Mouse (Mus musculus) kidney, adult 8-10 months (tissue): ENCODE measurements at regions not wholly inside any gene's neighbourhood (a gene's known extent, or its start where the extent isn't known, plus 50 kb on each side); places are given as distances from the start of the nearest gene placed in this dataset.
A peak's percentile ranks its signal among the peaks of the same experiment; 100 is the strongest.

ENCODE experiments used
- DNase-seq, 2 experiments: peaks; one replicate each; pipeline ENCODE4 v3.0.0; 2022

DNA sequence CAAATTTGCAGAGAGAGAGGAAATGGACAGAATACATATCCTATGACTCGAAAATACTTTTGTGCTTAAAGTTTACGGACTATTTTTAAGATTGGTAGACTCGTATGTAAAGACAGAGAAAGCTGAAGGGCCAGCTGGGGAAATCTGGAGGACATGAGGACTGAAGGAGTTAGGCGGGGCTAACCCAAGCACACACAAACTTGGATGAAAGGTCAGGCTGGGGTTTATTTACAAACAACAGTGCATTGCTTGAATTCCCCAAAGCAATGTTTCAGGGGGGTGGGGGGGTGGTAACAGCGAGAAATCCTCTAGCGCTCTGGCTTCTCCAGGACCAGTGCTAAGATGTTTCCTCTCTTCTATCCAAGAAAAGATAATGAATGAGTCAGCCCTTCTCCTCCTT lies 68.3 kb downstream of the Ptger2 start:
- no peak for DNase-seq

DNA sequence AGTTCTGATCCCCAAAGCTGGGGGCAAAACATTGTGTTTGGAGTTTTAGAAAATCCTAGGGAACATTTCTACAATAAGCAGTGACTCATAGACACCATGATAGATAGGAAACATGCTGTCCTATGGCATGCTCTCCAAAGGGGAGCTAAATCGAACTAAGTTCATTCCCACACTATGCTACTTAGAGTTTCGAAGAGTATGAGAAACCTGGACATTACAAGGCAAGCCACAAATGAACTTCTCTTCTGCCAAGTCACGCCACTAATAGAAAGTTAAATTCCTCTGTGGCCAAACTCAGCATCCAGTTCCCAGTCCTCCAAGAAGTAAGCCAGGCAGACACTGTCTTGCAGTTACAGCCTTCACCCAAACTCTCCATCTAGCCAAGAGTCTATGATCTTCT lies 73.7 kb downstream of the Ptger2 start:
- DNase-seq: no peak

DNA sequence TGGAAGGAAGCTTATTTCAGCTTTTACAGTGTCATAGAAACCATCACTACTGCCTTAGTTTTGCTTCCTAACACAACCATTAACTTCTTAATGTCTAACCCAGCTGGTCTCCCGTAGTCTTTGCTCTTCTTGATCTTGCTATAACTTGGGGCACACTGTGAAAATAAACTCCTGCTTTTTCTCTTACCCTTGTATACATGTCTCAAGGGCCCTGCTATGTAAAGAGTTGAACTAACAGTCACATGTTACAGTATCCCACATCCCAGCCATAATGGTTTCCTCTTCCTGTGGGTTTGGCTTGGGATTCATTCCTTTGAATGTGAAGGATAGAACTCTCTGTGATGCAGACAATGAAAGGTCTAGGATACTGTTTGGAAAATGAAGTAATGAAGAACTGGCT lies 76.5 kb downstream of the Ptger2 start:
- DNase-seq: no peak

DNA sequence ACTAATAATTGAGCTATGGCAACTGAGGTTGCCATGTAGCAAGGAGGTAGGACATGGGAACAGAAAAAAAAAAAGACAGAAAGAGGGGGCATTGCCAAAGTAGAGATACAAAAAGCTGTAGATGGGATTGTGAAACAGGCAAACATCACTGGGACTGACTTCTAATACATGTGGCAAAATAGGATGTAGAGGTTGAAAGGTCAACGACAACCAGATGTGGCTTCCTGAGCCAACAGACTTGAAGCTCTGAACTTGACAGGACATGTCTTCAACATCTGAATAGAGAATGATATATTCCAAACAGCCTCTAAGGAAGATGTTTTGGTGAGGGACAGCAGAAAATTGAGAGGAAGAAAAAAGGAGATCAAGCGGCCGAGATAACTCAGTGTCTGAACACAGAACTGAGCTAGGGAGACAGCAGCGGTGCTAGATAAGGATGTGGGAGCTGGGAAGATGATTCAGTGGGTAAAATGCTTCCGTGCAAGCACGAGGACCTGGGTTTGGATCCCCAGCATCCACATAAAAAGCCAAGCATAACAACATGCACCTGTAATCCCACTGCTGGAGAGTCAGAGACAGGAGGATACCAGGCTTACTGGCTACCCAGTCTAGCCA lies 81.7 kb downstream of the Ptger2 start:
- no peak for DNase-seq

DNA sequence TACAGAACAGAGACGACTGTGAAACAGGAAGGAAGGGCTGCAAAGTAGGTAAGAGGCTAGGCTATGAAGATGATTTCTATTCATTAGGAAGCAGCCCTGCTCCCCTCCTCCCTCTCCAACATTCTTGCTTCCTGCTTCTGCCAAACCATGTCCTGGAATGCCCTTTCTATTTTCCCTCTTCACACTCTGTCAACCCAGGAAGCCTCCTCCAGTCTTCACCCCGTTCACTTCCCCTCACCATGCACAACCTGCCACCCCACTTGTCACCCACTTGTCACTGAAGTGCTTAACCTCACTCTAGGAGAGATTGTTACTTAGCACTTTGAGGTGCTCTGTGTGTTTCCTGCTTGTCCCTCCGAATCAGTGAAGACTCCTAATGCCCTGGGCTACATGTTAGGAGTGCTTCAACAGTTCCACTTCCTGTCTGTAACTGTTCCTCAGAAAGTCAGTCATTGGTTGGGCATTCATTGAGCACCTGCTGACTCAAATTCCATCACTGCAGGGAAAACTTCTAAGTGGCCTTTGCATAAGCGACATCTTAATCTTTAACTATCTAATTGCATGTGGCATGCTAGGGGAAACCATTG lies 87.0 kb downstream of the Ptger2 start:
- peak in 1 of 2 experiments; percentile 13 for DNase-seq

DNA sequence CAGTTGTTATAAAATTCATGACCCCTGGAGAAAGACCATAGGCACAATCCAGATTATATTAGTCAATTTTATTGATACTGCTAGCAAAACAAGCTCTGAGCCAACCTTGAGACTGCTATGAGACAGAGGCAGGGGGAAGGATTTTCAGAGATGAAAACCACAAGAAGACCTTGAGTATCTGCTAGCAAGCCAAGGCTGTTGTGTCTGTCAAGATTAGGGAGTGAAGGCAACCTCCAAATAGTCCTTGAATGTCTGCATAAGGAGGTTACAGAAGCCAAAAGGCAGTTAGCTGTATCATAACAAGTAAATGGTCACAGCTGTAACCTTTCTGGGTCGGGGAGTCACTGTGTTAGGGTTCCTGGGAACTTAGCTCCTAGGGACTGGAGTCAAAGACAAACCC lies 89.2 kb downstream of the Ptger2 start:
- no peak for DNase-seq

DNA sequence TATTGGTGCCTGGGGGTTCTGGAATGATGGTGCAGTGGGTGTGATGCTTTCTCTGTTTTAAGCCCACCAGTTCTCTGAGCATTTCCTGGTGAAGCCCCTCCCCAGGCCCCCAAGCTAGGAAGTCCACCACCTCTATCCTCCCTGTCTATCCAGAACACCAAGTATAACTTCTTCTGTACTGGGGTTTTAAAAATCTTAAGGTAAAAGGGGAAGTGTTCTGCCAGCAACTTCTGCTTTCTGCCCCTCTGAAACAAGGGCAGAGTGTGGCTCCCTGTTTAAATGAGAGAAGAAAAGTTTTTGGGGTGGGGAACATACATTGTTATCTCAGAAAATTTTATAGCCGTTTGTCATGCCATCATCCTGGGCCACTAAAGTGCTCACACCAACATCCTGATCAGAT lies 91.8 kb downstream of the Ptger2 start:
- no peak for DNase-seq

DNA sequence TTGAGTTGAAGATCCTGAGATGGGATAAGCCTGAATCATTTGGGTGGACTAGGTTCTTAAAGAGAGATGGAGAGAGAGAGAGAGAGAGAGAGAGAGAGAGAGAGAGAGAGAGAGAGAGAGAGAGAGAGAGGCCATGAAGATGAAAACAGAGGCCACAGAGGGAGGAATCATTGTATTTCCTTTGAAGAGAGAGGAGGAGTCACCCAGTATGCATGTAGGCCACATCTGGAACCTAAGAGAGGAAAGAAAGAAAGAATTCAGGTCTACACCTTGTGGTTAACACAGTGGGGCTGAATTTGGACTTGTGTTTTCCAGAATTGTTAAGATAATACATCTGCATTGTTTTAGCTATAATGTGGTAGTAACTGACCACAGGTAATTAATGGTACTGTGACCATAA lies 92.2 kb downstream of the Ptger2 start:
- no peak for DNase-seq

DNA sequence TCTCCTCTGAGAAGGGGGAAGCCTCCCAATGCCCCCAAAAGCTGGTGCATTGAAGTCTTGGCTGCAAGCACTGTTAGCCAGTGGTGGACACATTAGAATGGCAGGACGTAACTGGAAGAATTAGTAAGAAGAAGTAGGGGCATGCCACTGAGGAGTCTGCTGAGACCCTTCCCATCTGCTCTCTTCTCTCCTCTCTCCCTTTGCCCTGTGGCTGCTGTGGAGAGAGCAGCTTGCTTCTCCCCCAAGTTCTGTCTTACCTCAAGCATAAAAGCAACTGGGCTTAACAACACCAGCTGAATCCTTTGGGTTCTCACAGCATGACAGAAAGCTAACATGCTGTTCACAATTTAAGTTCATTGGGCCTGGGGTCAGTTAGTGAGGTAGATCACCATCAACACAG lies 95.1 kb downstream of the Ptger2 start:
- DNase-seq: no peak
